Mouse (Mus musculus): ENCODE measurements around the gene Olfr584.

DNA sequence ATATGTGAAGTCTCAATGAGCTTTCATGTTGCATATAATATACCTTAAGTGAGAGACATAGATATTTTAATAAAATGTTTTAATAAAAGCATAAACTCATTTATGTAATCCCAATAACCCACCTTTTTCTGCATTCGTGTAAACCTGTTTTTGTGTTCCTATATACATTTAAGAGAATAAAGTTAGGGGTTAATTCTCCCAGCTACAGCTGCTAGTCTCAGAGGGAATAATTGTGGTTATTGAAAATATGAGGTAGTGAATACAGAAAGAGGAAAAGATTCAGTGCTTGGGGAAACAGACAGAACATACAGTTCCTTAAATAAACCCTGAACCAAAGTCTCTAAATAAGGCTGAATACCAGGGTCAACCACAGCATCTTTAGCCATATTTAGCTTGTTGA is at the start of gene Olfr584:
- TF ChIP-seq POLR2A (IDR thresholded peaks at IDR 0.05; ENCODE audit: extremely low read depth, insufficient read depth, low read length) (no peak), CTCF (IDR thresholded peaks at IDR 0.05; ENCODE audit: extremely low read depth, insufficient read depth, low read length) (no peak)

Data from cortical plate, adult 2 months (tissue).